Mouse (Mus musculus): ENCODE measurements around the gene Ano2. TPM values are rescaled to one million over a fixed set of nuclear protein-coding genes. Genes with fewer than 3 reads are reported as not detected.

Ano2 gene
- polyA plus RNA-seq, 1 experiment from 2014 or later, result 1.6 TPM

DNA sequence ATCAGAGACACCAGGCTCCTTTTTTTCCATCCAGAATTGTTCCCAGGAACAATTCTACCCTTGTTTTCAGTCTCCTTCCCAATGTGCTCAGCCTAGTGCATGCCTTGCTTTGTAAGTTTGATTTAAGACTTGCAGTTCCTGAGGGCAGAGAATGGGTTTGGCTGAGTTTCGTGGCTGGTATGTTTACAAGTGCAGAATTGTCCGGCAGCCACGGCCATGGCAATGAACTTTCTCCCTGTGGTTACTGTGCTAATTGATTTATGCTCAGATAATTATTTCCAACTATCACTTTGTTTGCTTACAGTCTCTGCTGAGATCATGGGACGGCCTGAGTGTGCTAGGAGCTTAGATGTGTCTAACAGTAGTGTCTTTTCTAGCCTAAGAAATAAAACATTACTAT is 147.9 kb downstream of the Ano2 start:
- no peak overlapping the region for H3K4me2 ChIP-seq (replicated peaks)
- no peaks in the 10 kb centered on the region for H3K4me1 ChIP-seq
- no peak overlapping the region for H3K27ac ChIP-seq (replicated peaks)
- H3K4me3 ChIP-seq (replicated peaks), result no peak overlapping the region
- no peaks in the 10 kb centered on the region for H3K36me3 ChIP-seq
- no peak for ATAC-seq (ENCODE audit: insufficient number of reproducible peaks, low FRiP score, low TSS enrichment, low read depth)
- 0 out of 2 replicates have a peak, but pooled peaks cover 5% of the 10 kb centered on the region for H3K9me3 ChIP-seq (replicated peaks)
- no peaks in the 10 kb centered on the region for H3K27me3 ChIP-seq
- no peak overlapping the region for H3K9ac ChIP-seq
- 52% methylated on average over 4 of the region's 4 CpGs for WGBS

DNA sequence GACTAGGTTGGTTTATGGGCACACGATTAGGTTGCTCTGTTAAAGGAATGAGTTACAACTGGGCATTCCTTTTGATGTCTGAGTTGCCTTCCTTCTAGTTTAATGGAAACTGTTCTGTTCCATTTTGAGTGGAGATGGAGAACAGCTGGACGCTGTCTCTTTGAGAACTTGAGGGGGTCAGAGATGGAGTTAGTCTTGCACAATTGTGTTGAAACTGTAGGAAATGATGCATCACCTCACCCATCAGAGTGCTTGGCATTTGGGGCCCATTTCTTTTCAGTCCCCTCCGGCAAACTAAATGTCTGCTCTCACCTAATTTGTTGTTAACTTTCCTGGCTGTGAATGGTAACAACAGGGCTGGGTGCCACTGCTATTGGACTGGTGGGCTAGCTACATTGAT is 151.1 kb downstream of the Ano2 start:
- no peak for ATAC-seq (ENCODE audit: insufficient number of reproducible peaks, low FRiP score, low TSS enrichment, low read depth)
- Histone ChIP-seq H3K36me3 (no peaks in the 10 kb centered on the region), H3K4me1 (no peaks in the 10 kb centered on the region), H3K27ac (replicated peaks) (no peak overlapping the region), H3K9me3 (replicated peaks) (0 out of 2 replicates have a peak, but pooled peaks cover 5% of the 10 kb centered on the region), H3K4me2 (replicated peaks) (no peak overlapping the region), H3K4me3 (replicated peaks) (no peak overlapping the region), H3K9ac (no peak overlapping the region), H3K27me3 (no peaks in the 10 kb centered on the region)
- 76% methylated on average over 3 of the region's 3 CpGs for WGBS

GRCm38 (mm10) chr6:125851196-125851595 is 161.0 kb downstream of the Ano2 start:
- Histone ChIP-seq H3K36me3 (no peaks in the 10 kb centered on the region), H3K27ac (replicated peaks) (no peak overlapping the region), H3K4me1 (no peaks in the 10 kb centered on the region), H3K4me2 (replicated peaks) (no peak overlapping the region), H3K27me3 (no peaks in the 10 kb centered on the region), H3K9me3 (replicated peaks) (no peaks in the 10 kb centered on the region), H3K9ac (no peak overlapping the region), H3K4me3 (replicated peaks) (no peak overlapping the region)
- no peak for ATAC-seq (ENCODE audit: insufficient number of reproducible peaks, low FRiP score, low TSS enrichment, low read depth)
- 68% methylated on average over 4 of the region's 4 CpGs for WGBS

- H3K4me2 ChIP-seq (replicated peaks), result no peak overlapping the region
- H3K9ac ChIP-seq, result no peak overlapping the region
- no peaks in the 10 kb centered on the region for H3K27me3 ChIP-seq
- H3K9me3 ChIP-seq (replicated peaks), result no peaks in the 10 kb centered on the region
- no peaks in the 10 kb centered on the region for H3K36me3 ChIP-seq
- H3K4me3 ChIP-seq (replicated peaks), result no peak overlapping the region
- no peak overlapping the region for H3K27ac ChIP-seq (replicated peaks)
- ATAC-seq (ENCODE audit: insufficient number of reproducible peaks, low FRiP score, low TSS enrichment, low read depth), result no peak
- 20% methylated on average over 1 of the region's 1 CpGs for WGBS
- no peaks in the 10 kb centered on the region for H3K4me1 ChIP-seq
Observed at GRCm38 (mm10) chr6:125858294-125858693, 168.1 kb downstream of the Ano2 start.

DNA sequence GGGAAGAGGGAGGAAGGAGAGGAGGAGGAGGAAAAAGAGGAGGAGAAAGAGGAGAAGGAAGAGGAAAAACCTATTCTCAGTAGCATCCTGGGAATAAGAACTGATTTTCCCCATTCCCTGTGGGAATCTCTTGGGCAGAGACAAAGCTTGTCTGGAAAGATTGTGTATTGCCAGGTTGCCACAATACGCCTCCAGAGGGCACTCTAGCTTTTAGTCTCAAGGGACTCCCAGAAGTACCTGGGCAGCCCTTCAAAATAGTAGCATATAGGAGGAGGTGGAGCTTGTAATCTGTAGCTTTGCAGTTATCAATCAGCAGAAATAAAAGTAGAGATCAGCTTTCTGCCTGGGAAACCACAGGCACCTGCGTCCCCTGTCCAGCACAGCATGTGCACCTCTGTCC is 178.3 kb downstream of the Ano2 start:
- Histone ChIP-seq H3K4me2 (replicated peaks) (no peak overlapping the region), H3K27me3 (no peaks in the 10 kb centered on the region), H3K9ac (no peak overlapping the region), H3K4me3 (replicated peaks) (no peak overlapping the region), H3K9me3 (replicated peaks) (no peaks in the 10 kb centered on the region), H3K4me1 (no peaks in the 10 kb centered on the region), H3K36me3 (no peaks in the 10 kb centered on the region), H3K27ac (replicated peaks) (no peak overlapping the region)
- WGBS, result 27% methylated on average over 2 of the region's 2 CpGs
- no peak for ATAC-seq (ENCODE audit: insufficient number of reproducible peaks, low FRiP score, low TSS enrichment, low read depth)

DNA sequence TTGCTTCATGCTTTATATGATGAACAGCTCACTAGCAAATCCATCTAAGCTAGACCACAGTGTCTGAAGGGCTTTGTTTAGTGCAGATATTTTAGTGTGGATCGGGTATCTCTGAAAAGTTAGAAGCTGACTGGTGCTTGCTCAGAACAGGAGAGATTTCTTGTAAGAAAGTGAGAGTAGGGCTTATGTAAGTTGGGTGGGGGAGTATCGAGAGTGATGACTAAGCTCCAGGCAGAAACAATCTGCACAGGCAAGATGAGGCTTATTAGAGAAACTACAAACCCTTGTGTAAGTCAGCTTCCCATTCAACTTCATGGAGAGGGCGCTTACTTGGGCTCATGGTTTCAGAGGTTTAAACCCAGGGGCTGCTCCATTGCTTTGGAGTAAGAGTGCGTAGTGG is 181.3 kb downstream of the Ano2 start:
- Histone ChIP-seq H3K36me3 (no peaks in the 10 kb centered on the region), H3K27ac (replicated peaks) (no peak overlapping the region), H3K4me2 (replicated peaks) (no peak overlapping the region), H3K9ac (no peak overlapping the region), H3K9me3 (replicated peaks) (no peaks in the 10 kb centered on the region), H3K27me3 (no peaks in the 10 kb centered on the region), H3K4me1 (no peaks in the 10 kb centered on the region), H3K4me3 (replicated peaks) (no peak overlapping the region)
- WGBS, result 80% methylated on average over 4 of the region's 4 CpGs
- ATAC-seq (ENCODE audit: insufficient number of reproducible peaks, low FRiP score, low TSS enrichment, low read depth), result no peak

- H3K4me2 ChIP-seq (replicated peaks), result no peak overlapping the region
- H3K27me3 ChIP-seq, result no peaks in the 10 kb centered on the region
- no peaks in the 10 kb centered on the region for H3K9me3 ChIP-seq (replicated peaks)
- H3K27ac ChIP-seq (replicated peaks), result no peak overlapping the region
- no peaks in the 10 kb centered on the region for H3K36me3 ChIP-seq
- 76% methylated on average over 6 of the region's 6 CpGs for WGBS
- no peak for ATAC-seq (ENCODE audit: insufficient number of reproducible peaks, low FRiP score, low TSS enrichment, low read depth)
- no peak overlapping the region for H3K4me3 ChIP-seq (replicated peaks)
- H3K4me1 ChIP-seq, result no peaks in the 10 kb centered on the region
- H3K9ac ChIP-seq, result no peak overlapping the region
Observed at GRCm38 (mm10) chr6:125874742-125875141, 184.5 kb downstream of the Ano2 start.

- no peak overlapping the region for H3K4me2 ChIP-seq (replicated peaks)
- no peak for ATAC-seq (ENCODE audit: insufficient number of reproducible peaks, low FRiP score, low TSS enrichment, low read depth)
- no peaks in the 10 kb centered on the region for H3K36me3 ChIP-seq
- WGBS, result 83% methylated on average over 1 of the region's 1 CpGs
- H3K27ac ChIP-seq (replicated peaks), result no peak overlapping the region
- no peaks in the 10 kb centered on the region for H3K27me3 ChIP-seq
- H3K4me3 ChIP-seq (replicated peaks), result no peak overlapping the region
- no peaks in the 10 kb centered on the region for H3K9me3 ChIP-seq (replicated peaks)
- no peak overlapping the region for H3K9ac ChIP-seq
- no peaks in the 10 kb centered on the region for H3K4me1 ChIP-seq
Observed at GRCm38 (mm10) chr6:125876884-125877283, 186.7 kb downstream of the Ano2 start.

DNA sequence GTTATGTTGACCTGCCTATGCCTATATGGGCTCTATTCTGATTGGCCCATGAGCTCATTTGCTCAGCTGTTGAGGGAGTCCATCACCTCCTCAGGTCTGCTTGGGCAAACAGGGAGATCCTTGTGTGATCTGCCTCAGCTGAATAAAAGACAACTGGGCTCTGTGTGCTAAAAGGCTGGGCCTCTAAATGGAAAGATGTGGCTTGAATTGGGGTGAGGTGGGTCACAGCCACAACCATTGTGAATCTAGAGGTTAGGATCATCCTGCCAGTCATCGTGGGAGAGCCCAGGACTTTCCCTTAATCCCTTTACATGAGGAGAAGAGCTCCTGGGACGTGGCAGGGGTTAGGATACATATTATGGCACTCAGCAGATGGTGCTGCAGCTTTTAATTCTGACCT is 188.5 kb downstream of the Ano2 start:
- Histone ChIP-seq H3K4me2 (replicated peaks) (no peak overlapping the region), H3K27ac (replicated peaks) (no peak overlapping the region), H3K4me3 (replicated peaks) (no peak overlapping the region), H3K9ac (no peak overlapping the region), H3K27me3 (no peaks in the 10 kb centered on the region), H3K9me3 (replicated peaks) (no peaks in the 10 kb centered on the region), H3K36me3 (no peaks in the 10 kb centered on the region), H3K4me1 (no peaks in the 10 kb centered on the region)
- 68% methylated on average over 2 of the region's 2 CpGs for WGBS
- ATAC-seq (ENCODE audit: insufficient number of reproducible peaks, low FRiP score, low TSS enrichment, low read depth), result no peak

- Histone ChIP-seq H3K36me3 (no peaks in the 10 kb centered on the region), H3K4me1 (no peaks in the 10 kb centered on the region), H3K4me2 (replicated peaks) (no peak overlapping the region), H3K9me3 (replicated peaks) (no peaks in the 10 kb centered on the region), H3K9ac (no peak overlapping the region), H3K27me3 (no peaks in the 10 kb centered on the region), H3K27ac (replicated peaks) (no peak overlapping the region), H3K4me3 (replicated peaks) (no peak overlapping the region)
- 85% methylated on average over 7 of the region's 7 CpGs for WGBS
- no peak for ATAC-seq (ENCODE audit: insufficient number of reproducible peaks, low FRiP score, low TSS enrichment, low read depth)
Observed at GRCm38 (mm10) chr6:125879306-125879705, 189.1 kb downstream of the Ano2 start.

DNA sequence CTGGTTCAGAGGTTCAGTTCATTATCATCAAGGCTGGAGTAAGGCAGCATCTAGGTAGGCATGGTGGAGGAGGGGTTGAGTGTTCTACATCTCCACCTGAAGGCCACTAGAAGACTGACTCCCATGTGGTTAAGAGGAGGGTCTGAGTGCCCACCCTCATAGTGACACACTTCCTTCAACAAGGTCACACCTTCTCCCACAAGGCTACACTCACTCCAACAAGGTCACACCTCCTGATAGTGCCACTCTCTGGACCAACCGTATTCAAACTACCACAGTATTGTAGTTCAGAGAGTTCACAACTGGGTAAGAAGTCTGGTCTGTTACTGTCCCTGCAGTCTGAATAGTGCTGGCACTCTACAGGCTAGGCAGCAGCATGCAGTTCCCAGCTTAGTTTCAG is 198.4 kb downstream of the Ano2 start:
- WGBS, result 91% methylated on average over 1 of the region's 1 CpGs
- no peaks in the 10 kb centered on the region for H3K27me3 ChIP-seq
- H3K36me3 ChIP-seq, result no peaks in the 10 kb centered on the region
- no peak overlapping the region for H3K4me2 ChIP-seq (replicated peaks)
- H3K9me3 ChIP-seq (replicated peaks), result no peaks in the 10 kb centered on the region
- H3K27ac ChIP-seq (replicated peaks), result no peak overlapping the region
- H3K9ac ChIP-seq, result no peak overlapping the region
- H3K4me1 ChIP-seq, result no peaks in the 10 kb centered on the region
- ATAC-seq (ENCODE audit: insufficient number of reproducible peaks, low FRiP score, low TSS enrichment, low read depth), result no peak
- no peak overlapping the region for H3K4me3 ChIP-seq (replicated peaks)

- no peaks in the 10 kb centered on the region for H3K27me3 ChIP-seq
- WGBS, result 70% methylated on average over 3 of the region's 3 CpGs
- H3K4me3 ChIP-seq (replicated peaks), result no peak overlapping the region
- no peaks in the 10 kb centered on the region for H3K4me1 ChIP-seq
- ATAC-seq (ENCODE audit: insufficient number of reproducible peaks, low FRiP score, low TSS enrichment, low read depth), result no peak
- H3K27ac ChIP-seq (replicated peaks), result no peak overlapping the region
- no peak overlapping the region for H3K4me2 ChIP-seq (replicated peaks)
- no peak overlapping the region for H3K9ac ChIP-seq
- no peaks in the 10 kb centered on the region for H3K9me3 ChIP-seq (replicated peaks)
- H3K36me3 ChIP-seq, result no peaks in the 10 kb centered on the region
Observed at GRCm38 (mm10) chr6:125894340-125894739, 204.1 kb downstream of the Ano2 start.
